Mouse (Mus musculus): ENCODE measurements around the gene 1700022I11Rik. TPM values are rescaled to one million over a fixed set of nuclear protein-coding genes. Genes with fewer than 3 reads are reported as not detected.

1700022I11Rik gene
- polyA plus RNA-seq (2012; rRNA removed) = 0.11 and 0.18 TPM in 2 replicates

GRCm38 (mm10) chr4:42969304-42969703, at the start of gene 1700022I11Rik:
Gene 1700022I11Rik (plus strand): TSS chr4:42969604.
- no peak for DNase-seq (ENCODE audit: extremely low spot score in 1 of 2, low spot score in 1 of 2)

GRCm38 (mm10) chr4:42920726-42921125, 48.7 kb upstream of the 1700022I11Rik start:
- DNase-seq (ENCODE audit: extremely low spot score in 1 of 2, low spot score in 1 of 2) = no peak

GRCm38 (mm10) chr4:42921536-42921935, 47.9 kb upstream of the 1700022I11Rik start:
- peak; percentile 71 to 72 for DNase-seq (ENCODE audit: extremely low spot score in 1 of 2, low spot score in 1 of 2)

- DNase-seq (ENCODE audit: extremely low spot score in 1 of 2, low spot score in 1 of 2) = no peak
Observed at GRCm38 (mm10) chr4:42922056-42922455, 47.3 kb upstream of the 1700022I11Rik start.

- no peak for DNase-seq (ENCODE audit: extremely low spot score in 1 of 2, low spot score in 1 of 2)
Observed at GRCm38 (mm10) chr4:42922461-42922860, 46.9 kb upstream of the 1700022I11Rik start.

- peak in 1 of 2 experiments; percentile 61 for DNase-seq (ENCODE audit: extremely low spot score in 1 of 2, low spot score in 1 of 2)
Observed at GRCm38 (mm10) chr4:42924095-42924710, 45.2 kb upstream of the 1700022I11Rik start.

- DNase-seq (ENCODE audit: extremely low spot score in 1 of 2, low spot score in 1 of 2) = no peak
Observed at GRCm38 (mm10) chr4:42928209-42928608, 41.2 kb upstream of the 1700022I11Rik start.

- DNase-seq (ENCODE audit: extremely low spot score in 1 of 2, low spot score in 1 of 2) = no peak
Observed at GRCm38 (mm10) chr4:42928952-42929351, 40.5 kb upstream of the 1700022I11Rik start.

- DNase-seq (ENCODE audit: extremely low spot score in 1 of 2, low spot score in 1 of 2) = no peak
Observed at GRCm38 (mm10) chr4:42932229-42932969, 37.0 kb upstream of the 1700022I11Rik start.

- peak; percentile 31 to 71 for DNase-seq (ENCODE audit: extremely low spot score in 1 of 2, low spot score in 1 of 2)
Observed at GRCm38 (mm10) chr4:42933630-42934029, 35.8 kb upstream of the 1700022I11Rik start.

- DNase-seq (ENCODE audit: extremely low spot score in 1 of 2, low spot score in 1 of 2) = peak in 1 of 2 experiments; percentile 69
Observed at GRCm38 (mm10) chr4:42941396-42941795, 28.0 kb upstream of the 1700022I11Rik start.

- DNase-seq (ENCODE audit: extremely low spot score in 1 of 2, low spot score in 1 of 2) = no peak
Observed at GRCm38 (mm10) chr4:42943341-42943740, 26.1 kb upstream of the 1700022I11Rik start.

- DNase-seq (ENCODE audit: extremely low spot score in 1 of 2, low spot score in 1 of 2) = no peak
Observed at GRCm38 (mm10) chr4:42944185-42944584, 25.2 kb upstream of the 1700022I11Rik start.

- DNase-seq (ENCODE audit: extremely low spot score in 1 of 2, low spot score in 1 of 2) = no peak
Observed at GRCm38 (mm10) chr4:42945043-42945442, 24.4 kb upstream of the 1700022I11Rik start.

GRCm38 (mm10) chr4:42945445-42945844, 24.0 kb upstream of the 1700022I11Rik start:
- DNase-seq (ENCODE audit: extremely low spot score in 1 of 2, low spot score in 1 of 2) = peak in 1 of 2 experiments; percentile 72

- DNase-seq (ENCODE audit: extremely low spot score in 1 of 2, low spot score in 1 of 2) = peak; percentile 63 to 89
Observed at GRCm38 (mm10) chr4:42945952-42946351, 23.5 kb upstream of the 1700022I11Rik start.

- DNase-seq (ENCODE audit: extremely low spot score in 1 of 2, low spot score in 1 of 2) = peak; percentile 94 to 95
Observed at GRCm38 (mm10) chr4:42946733-42947290, 22.6 kb upstream of the 1700022I11Rik start.

- DNase-seq (ENCODE audit: extremely low spot score in 1 of 2, low spot score in 1 of 2) = no peak
Observed at GRCm38 (mm10) chr4:42948527-42948926, 20.9 kb upstream of the 1700022I11Rik start.

- DNase-seq (ENCODE audit: extremely low spot score in 1 of 2, low spot score in 1 of 2) = no peak
Observed at GRCm38 (mm10) chr4:42949051-42949675, 20.2 kb upstream of the 1700022I11Rik start.

GRCm38 (mm10) chr4:42949676-42950051, 19.7 kb upstream of the 1700022I11Rik start, which contains the start of gene Dnajb5:
Gene Dnajb5 (plus strand): TSS chr4:42949814.
- peak; percentile 98 to 99 for DNase-seq (ENCODE audit: extremely low spot score in 1 of 2, low spot score in 1 of 2)

GRCm38 (mm10) chr4:42950065-42950558, 19.3 kb upstream of the 1700022I11Rik start:
- peak; percentile 82 to 92 for DNase-seq (ENCODE audit: extremely low spot score in 1 of 2, low spot score in 1 of 2)
